Mouse (Mus musculus) macrophage (primary cell): ENCODE results near the gene Dnph1. TPM values are rescaled to one million over a fixed set of nuclear protein-coding genes. Genes with fewer than 3 reads are reported as not detected.

Source experiments
- H3K27ac ChIP-seq: fragments of 350-480 bp; formaldehyde crosslinking; 2 replicates; pipeline ENCODE4 v1.9.0; 2021
- H3K36me3 ChIP-seq: fragments of 350-480 bp; formaldehyde crosslinking; 2 replicates; pipeline ENCODE4 v1.9.0; 2021; ENCODE audit errors: inconsistent target
- H3K4me3 ChIP-seq: fragments of 350-480 bp; formaldehyde crosslinking; 2 replicates; pipeline ENCODE4 v1.9.0; 2021; ENCODE audit errors: inconsistent target
- H3K79me2 ChIP-seq: fragments of 350-480 bp; formaldehyde crosslinking; 2 replicates; pipeline ENCODE4 v1.9.0; 2021; ENCODE audit errors: inconsistent target
- WGBS: methylation state at CpG from one replicate; pipeline ENCODE4 v1.1.7; 2026; ENCODE audit warnings: inconsistent platforms; ENCODE audit not compliant: missing documents; 5-methylcytosine and 5-hydroxymethylcytosine counted together
- polyA plus RNA-seq: library from polyadenylated mRNA; stranded (reverse); fragments of 250-400 nt; gene quantifications from 3 replicates; pipeline ENCODE4 v1.2.4, GENCODE M21; 2018; ENCODE audit warnings: inconsistent platforms

Gene Dnph1
- polyA plus RNA-seq, 1 experiment from 2014 or later: 0.57 TPM

DNA sequence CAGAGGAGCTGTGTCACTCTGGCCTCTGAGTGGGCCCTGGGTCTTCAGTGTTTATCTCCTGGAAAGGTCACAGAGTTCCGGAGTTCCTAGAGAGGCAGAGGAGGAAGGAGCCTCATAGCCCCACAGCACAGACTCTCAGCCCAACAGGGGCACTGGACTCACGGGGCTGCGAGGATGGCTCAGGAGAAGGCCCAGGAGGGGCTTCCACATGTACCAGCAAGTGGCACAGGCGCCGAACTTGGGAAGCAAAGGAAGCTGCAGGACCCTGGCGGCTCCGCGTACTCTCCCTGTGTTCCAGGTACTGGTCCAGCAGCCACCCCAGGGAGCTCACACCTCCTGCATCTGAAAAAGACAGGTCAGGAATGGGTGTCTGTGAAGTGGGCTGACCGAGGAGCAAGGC is 24.7 kb downstream of the Dnph1 start:
- WGBS: 89% methylated on average over 9 of the region's 9 CpGs
- Histone ChIP-seq H3K27ac (peak overlapping the region; percentile 48), H3K4me3 (peak overlapping the region; percentile 49), H3K36me3 (peaks cover 5% of the 10 kb centered on the region; the same call in 1 of the 2 replicates), H3K79me2 (peaks cover 6% of the 10 kb centered on the region; the same call in 1 of the 2 replicates)

GRCm38 (mm10) chr17:46521963-46522668 is 25.6 kb downstream of the Dnph1 start:
- Histone ChIP-seq H3K36me3 (peaks cover 5% of the 10 kb centered on the region; the same call in 1 of the 2 replicates), H3K79me2 (peaks cover 6% of the 10 kb centered on the region; the same call in 1 of the 2 replicates), H3K27ac (no peak overlapping the region), H3K4me3 (no peak overlapping the region)
- 87% methylated on average over 21 of the region's 24 CpGs for WGBS

DNA sequence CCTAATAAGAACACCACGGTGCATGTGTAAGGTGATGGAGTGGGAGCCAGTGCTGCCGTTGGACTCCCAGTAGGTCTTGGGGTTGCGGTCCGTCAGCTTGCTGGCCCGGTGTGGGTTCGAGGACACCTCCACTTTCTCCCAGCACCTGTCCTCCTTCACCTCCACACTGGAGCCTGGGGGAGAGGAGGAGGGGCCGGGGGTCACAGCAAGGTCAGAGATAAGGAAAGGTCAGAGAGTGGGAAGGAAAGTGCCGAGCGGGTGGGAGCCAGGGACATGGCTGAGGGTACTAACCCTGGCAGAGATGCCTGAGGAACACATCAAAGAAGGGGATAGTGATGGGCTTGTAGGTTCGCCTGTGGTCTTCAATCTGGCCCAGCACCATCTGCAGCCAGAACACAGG is 28.6 kb downstream of the Dnph1 start:
- 96% methylated on average over 10 of the region's 10 CpGs for WGBS
- Histone ChIP-seq H3K4me3 (no peak overlapping the region), H3K27ac (no peak overlapping the region), H3K79me2 (peaks cover 6% of the 10 kb centered on the region; the same call in 1 of the 2 replicates), H3K36me3 (peaks cover 13% of the 10 kb centered on the region; the same call in 1 of the 2 replicates)

- Histone ChIP-seq H3K79me2 (peaks cover 6% of the 10 kb centered on the region; the same call in 1 of the 2 replicates), H3K36me3 (peaks cover 13% of the 10 kb centered on the region; the same call in 1 of the 2 replicates), H3K4me3 (no peak overlapping the region), H3K27ac (no peak overlapping the region)
- WGBS: 67% methylated on average over 9 of the region's 12 CpGs
These were observed 29.2 kb downstream of the Dnph1 start for GRCm38 (mm10) chr17:46525579-46526307.

DNA sequence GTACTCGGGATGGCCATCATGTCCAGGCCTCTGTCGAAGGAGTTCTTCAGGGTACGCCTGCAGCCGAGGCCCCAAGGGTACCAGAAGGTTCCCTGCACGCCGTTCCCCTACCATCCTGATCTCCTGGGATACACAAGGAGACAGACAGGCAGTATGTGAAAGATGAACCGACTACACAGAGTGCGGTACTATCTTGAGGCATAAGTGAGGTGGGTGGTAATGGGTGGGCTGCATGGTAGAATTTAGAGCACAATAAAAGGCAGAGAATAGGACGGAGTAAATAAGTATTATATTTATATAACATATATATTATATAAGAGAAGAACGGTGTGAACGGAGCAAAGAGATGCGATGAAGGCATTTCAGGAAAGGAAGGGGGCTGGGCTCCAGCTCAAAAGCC is 47.1 kb downstream of the Dnph1 start:
- Histone ChIP-seq H3K36me3 (peaks cover 15% of the 10 kb centered on the region; the same call in 1 of the 2 replicates), H3K27ac (no peak overlapping the region), H3K4me3 (no peak overlapping the region), H3K79me2 (no peaks in the 10 kb centered on the region; the same call in 1 of the 2 replicates)
- WGBS: 95% methylated on average over 8 of the region's 12 CpGs

DNA sequence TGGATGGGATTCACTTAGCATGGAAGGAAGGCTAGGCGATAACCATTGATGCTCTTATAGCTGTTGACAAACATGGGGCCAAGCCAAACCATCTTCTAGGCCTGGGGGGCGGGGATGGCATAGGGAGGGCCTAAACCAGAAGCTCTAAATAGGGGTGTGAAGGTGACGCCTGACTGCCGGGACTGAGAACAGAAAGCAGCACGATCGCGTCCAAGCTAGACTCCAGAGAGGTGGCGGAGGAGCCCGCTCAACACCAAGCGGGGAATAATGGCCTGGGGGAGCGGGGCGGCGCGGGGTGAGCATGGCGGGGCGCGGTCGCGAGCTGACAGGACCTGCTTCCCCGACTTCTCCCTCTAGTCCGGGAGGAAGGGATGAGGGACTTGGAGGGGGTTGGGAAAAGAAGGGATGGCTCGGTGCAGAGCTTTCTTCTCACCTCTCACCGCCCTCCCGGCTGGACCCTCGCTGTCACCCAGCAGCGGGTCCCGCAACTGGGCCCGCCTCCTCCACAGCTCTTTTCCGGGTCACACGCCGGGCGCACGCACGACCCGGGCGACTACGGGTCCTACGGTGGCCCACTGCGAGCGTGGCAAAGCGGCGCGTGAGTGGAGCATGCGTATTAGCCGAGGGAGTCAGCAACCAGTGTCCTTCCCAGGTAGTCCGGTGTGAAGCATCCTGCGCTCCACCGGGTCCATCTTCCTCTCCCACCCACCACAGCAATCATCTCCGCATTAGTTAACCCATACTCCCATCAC is 49.5 kb downstream of the Dnph1 start, which contains the start of gene Cul9:
Gene Cul9, minus strand, starts transcription at position 576 of the 752 bp plus-strand sequence.
- Histone ChIP-seq H3K36me3 (peaks cover 25% of the 10 kb centered on the region), H3K4me3 (peak within 1 kb of the TSS; percentile 54), H3K79me2 (no peaks in the 10 kb centered on the region; the same call in 1 of the 2 replicates), H3K27ac (no peak within 1 kb of the TSS)
- 2% methylated on average over 49 of the region's 49 CpGs for WGBS

- H3K27ac ChIP-seq: no peak overlapping the region
- peaks cover 25% of the 10 kb centered on the region for H3K36me3 ChIP-seq
- peaks cover 5% of the 10 kb centered on the region; the same call in 1 of the 2 replicates for H3K79me2 ChIP-seq
- H3K4me3 ChIP-seq: peak overlapping the region; percentile 54
- 57% methylated on average over 7 of the region's 7 CpGs for WGBS
These were observed 50.1 kb downstream of the Dnph1 start for GRCm38 (mm10) chr17:46546591-46546990.

- Histone ChIP-seq H3K4me3 (no peak overlapping the region), H3K27ac (no peak overlapping the region), H3K36me3 (peaks cover 28% of the 10 kb centered on the region), H3K79me2 (peaks cover 9% of the 10 kb centered on the region; the same call in 1 of the 2 replicates)
- WGBS: 68% methylated on average over 8 of the region's 8 CpGs
These were observed 50.5 kb downstream of the Dnph1 start for GRCm38 (mm10) chr17:46546995-46547394.

DNA sequence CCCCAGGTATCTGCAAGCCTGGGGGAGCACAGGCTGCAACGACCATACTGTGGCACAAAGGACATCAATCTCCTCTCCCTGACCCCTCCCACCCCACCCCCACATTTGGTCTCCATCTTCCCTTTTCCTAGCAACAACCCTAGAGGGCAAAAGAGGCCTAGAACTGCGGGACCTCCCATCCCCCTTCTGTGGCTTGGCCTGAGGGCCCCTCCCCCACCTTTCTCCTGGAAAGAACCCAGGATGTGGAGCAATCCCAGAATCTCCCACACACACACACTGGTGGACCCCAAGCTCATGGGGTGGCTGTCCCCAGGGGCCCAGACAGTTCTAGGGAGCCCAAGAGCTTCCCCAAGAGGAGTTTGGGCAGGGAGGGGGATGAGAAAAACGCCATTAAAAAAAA is 51.4 kb downstream of the Dnph1 start:
- Histone ChIP-seq H3K27ac (no peak overlapping the region), H3K79me2 (peaks cover 18% of the 10 kb centered on the region; the same call in 1 of the 2 replicates), H3K36me3 (peaks cover 28% of the 10 kb centered on the region), H3K4me3 (no peak overlapping the region)
- 94% methylated on average over 2 of the region's 3 CpGs for WGBS

GRCm38 (mm10) chr17:46548741-46549140 is 52.2 kb downstream of the Dnph1 start:
- H3K4me3 ChIP-seq: no peak overlapping the region
- H3K27ac ChIP-seq: no peak overlapping the region
- H3K79me2 ChIP-seq: peaks cover 25% of the 10 kb centered on the region
- H3K36me3 ChIP-seq: peaks cover 28% of the 10 kb centered on the region
- 95% methylated on average over 11 of the region's 11 CpGs for WGBS

- Histone ChIP-seq H3K27ac (no peak overlapping the region), H3K79me2 (peaks cover 29% of the 10 kb centered on the region), H3K36me3 (peaks cover 28% of the 10 kb centered on the region), H3K4me3 (no peak overlapping the region)
- 55% methylated on average over 7 of the region's 8 CpGs for WGBS
These were observed 52.7 kb downstream of the Dnph1 start for GRCm38 (mm10) chr17:46549193-46549592.
